Mouse (Mus musculus): ENCODE measurements around the gene Atp5g1.

Gene Atp5g1

GRCm38 (mm10) chr11:96073295-96073993 lies 2.0 kb downstream of the Atp5g1 start:
- in situ Hi-C loops (cut with MseI, MboI) = no loop called here

- in situ Hi-C loops (cut with MseI, MboI) = no loop called here
Observed at GRCm38 (mm10) chr11:96071013-96071412, 4.5 kb downstream of the Atp5g1 start.

GRCm38 (mm10) chr11:96070353-96070752 lies 5.1 kb downstream of the Atp5g1 start:
- in situ Hi-C loops (cut with MseI, MboI) = no loop called here

- in situ Hi-C loops (cut with MseI, MboI) = no loop called here
Observed at GRCm38 (mm10) chr11:96068231-96068630, 7.2 kb downstream of the Atp5g1 start.

GRCm38 (mm10) chr11:96065215-96065911 lies 10.1 kb downstream of the Atp5g1 start, which contains the start of gene Ube2z:
Ube2z (minus strand) TSS chr11:96065388.
- in situ Hi-C loops (cut with MseI, MboI) = no loop called here

- in situ Hi-C loops (cut with MseI, MboI) = no loop called here
Observed at GRCm38 (mm10) chr11:96064521-96065214, 10.8 kb downstream of the Atp5g1 start.

- in situ Hi-C loops (cut with MseI, MboI) = no loop called here
Observed at GRCm38 (mm10) chr11:96058309-96058708, 17.2 kb downstream of the Atp5g1 start.

GRCm38 (mm10) chr11:96050854-96051253 lies 24.6 kb downstream of the Atp5g1 start:
- in situ Hi-C loops (cut with MseI, MboI) = no loop called here

GRCm38 (mm10) chr11:96049939-96050338 lies 25.5 kb downstream of the Atp5g1 start:
- in situ Hi-C loops (cut with MseI, MboI) = no loop called here

GRCm38 (mm10) chr11:96047469-96048373 lies 27.7 kb downstream of the Atp5g1 start:
- in situ Hi-C loops (cut with MseI, MboI) = no loop called here

- in situ Hi-C loops (cut with MseI, MboI) = no loop called here
Observed at GRCm38 (mm10) chr11:96046793-96047192, 28.7 kb downstream of the Atp5g1 start.

- in situ Hi-C loops (cut with MseI, MboI) = no loop called here
Observed at GRCm38 (mm10) chr11:96046028-96046427, 29.4 kb downstream of the Atp5g1 start.

GRCm38 (mm10) chr11:96044803-96045567 lies 30.5 kb downstream of the Atp5g1 start:
- in situ Hi-C loops (cut with MseI, MboI) = no loop called here

- in situ Hi-C loops (cut with MseI, MboI) = no loop called here
Observed at GRCm38 (mm10) chr11:96038560-96038959, 36.9 kb downstream of the Atp5g1 start.

- in situ Hi-C loops (cut with MseI, MboI) = no loop called here
Observed at GRCm38 (mm10) chr11:96037499-96037898, 38.0 kb downstream of the Atp5g1 start.

GRCm38 (mm10) chr11:96035133-96035532 lies 40.3 kb downstream of the Atp5g1 start:
- in situ Hi-C loops (cut with MseI, MboI) = no loop called here

- in situ Hi-C loops (cut with MseI, MboI) = loop anchor here in 1 of 2 experiments (5.0 kb wide), 1 partner anchor 52 kb away; no protein-coding TSS in a partner anchor
Observed at GRCm38 (mm10) chr11:96034596-96035052, 40.8 kb downstream of the Atp5g1 start, which contains the start of gene Snf8. Snf8 (plus strand) TSS chr11:96034885.

- in situ Hi-C loops (cut with MseI, MboI) = loop anchor here in 1 of 2 experiments (5.0 kb wide), 1 partner anchor 52 kb away; no protein-coding TSS in a partner anchor
Observed at GRCm38 (mm10) chr11:96034116-96034515, 41.4 kb downstream of the Atp5g1 start.

- in situ Hi-C loops (cut with MseI, MboI) = loop anchor here in 1 of 2 experiments (5.0 kb wide), 1 partner anchor 51 kb away; no protein-coding TSS in a partner anchor
Observed at GRCm38 (mm10) chr11:96033264-96033663, 42.2 kb downstream of the Atp5g1 start.

- in situ Hi-C loops (cut with MseI, MboI) = loop anchor here in 1 of 2 experiments (5.0 kb wide), 1 partner anchor 49 kb away; no protein-coding TSS in a partner anchor
Observed at GRCm38 (mm10) chr11:96031701-96032100, 43.8 kb downstream of the Atp5g1 start.

Measured in mouse trophoblast stem cell (cell line).